Mouse (Mus musculus) megakaryocyte, embryonic 14.5 days (primary cell): ENCODE results near the gene Ints7.

ENCODE experiments used
- FLI1 ChIP-seq: IDR thresholded peaks from 2 replicates; pipeline ENCODE4 v1.6.1; 2012; ENCODE audit warnings: low read length, inconsistent platforms, mixed read lengths
- GATA1 ChIP-seq: IDR thresholded peaks from 3 replicates; pipeline ENCODE4 v1.6.1; 2012; ENCODE audit warnings: mixed read lengths, low read length, inconsistent platforms, borderline replicate concordance

DNA sequence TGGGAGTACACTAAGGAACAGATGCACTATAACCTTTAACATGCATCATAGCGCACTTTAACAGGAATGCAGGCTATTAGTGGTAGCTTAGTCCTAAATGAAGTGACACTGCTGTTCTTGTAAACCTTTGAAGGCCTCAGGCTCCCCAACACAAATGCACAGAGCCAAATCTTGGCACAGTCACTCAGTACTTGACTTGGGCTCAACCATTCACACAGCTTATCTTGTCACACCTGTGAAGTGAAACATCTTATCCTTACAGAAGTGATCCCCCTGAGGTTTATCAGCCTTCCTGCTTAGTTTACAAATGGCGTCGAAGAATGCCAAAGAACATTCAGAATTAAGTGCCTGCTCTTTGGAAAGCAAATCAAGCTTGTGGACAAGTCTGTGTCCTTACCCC lies 31.7 kb upstream of the Ints7 start:
- TF ChIP-seq GATA1 (no peak), FLI1 (no peak)
